Mouse (Mus musculus) splenic B cell, adult 2 months (primary cell): ENCODE measurements around the gene Traf3ip1.

Experiments used
- DNase-seq: peaks from one replicate; pipeline ENCODE4 v3.0.0-alpha.2; 2011; ENCODE audit warnings: low read depth, low spot score
- H3K27me3 ChIP-seq: 2 replicates; pipeline ENCODE4 v1.6.1; 2012; ENCODE audit warnings: mild to moderate bottlenecking, low read length, moderate library complexity, mixed read lengths; ENCODE audit not compliant: control insufficient read depth, poor library complexity, insufficient read depth, severe bottlenecking
- H3K36me3 ChIP-seq: 2 replicates; pipeline ENCODE4 v1.6.1; 2012; ENCODE audit warnings: mild to moderate bottlenecking, low read length, moderate library complexity, mixed read lengths; ENCODE audit not compliant: control insufficient read depth, poor library complexity, insufficient read depth, severe bottlenecking

Gene Traf3ip1

GRCm38 (mm10) chr1:91564004-91564403 is 69.6 kb downstream of the Traf3ip1 start:
- DNase-seq = peak; percentile 46
- H3K36me3 ChIP-seq = no peaks in the 10 kb centered on the region; the same call in 1 of the 2 replicates

GRCm38 (mm10) chr1:91564598-91564997 is 70.2 kb downstream of the Traf3ip1 start:
- Histone ChIP-seq H3K36me3 (no peaks in the 10 kb centered on the region; the same call in 1 of the 2 replicates), H3K27me3 (no peaks in the 10 kb centered on the region; the same call in 1 of the 2 replicates)
- no peak for DNase-seq

More at GRCm38 (mm10) chr1:91564004-91564403, 69.6 kb downstream of the Traf3ip1 start:
- H3K27me3 ChIP-seq = no peaks in the 10 kb centered on the region; the same call in 1 of the 2 replicates

GRCm38 (mm10) chr1:91567269-91567668 is 72.8 kb downstream of the Traf3ip1 start:
- no peaks in the 10 kb centered on the region; the same call in 1 of the 2 replicates for H3K27me3 ChIP-seq
- no peaks in the 10 kb centered on the region for H3K36me3 ChIP-seq
- no peak for DNase-seq

- DNase-seq = no peak
- no peaks in the 10 kb centered on the region for H3K27me3 ChIP-seq
- no peaks in the 10 kb centered on the region for H3K36me3 ChIP-seq
These were observed 78.0 kb downstream of the Traf3ip1 start for GRCm38 (mm10) chr1:91572458-91572857.

- no peak for DNase-seq
- H3K27me3 ChIP-seq = no peaks in the 10 kb centered on the region
These were observed 79.8 kb downstream of the Traf3ip1 start for GRCm38 (mm10) chr1:91574208-91574607.

GRCm38 (mm10) chr1:91577883-91578517 is 83.6 kb downstream of the Traf3ip1 start:
- Histone ChIP-seq H3K36me3 (no peaks in the 10 kb centered on the region), H3K27me3 (no peaks in the 10 kb centered on the region)
- no peak for DNase-seq

More at GRCm38 (mm10) chr1:91574208-91574607, 79.8 kb downstream of the Traf3ip1 start:
- H3K36me3 ChIP-seq = no peaks in the 10 kb centered on the region
